Mouse (Mus musculus): ENCODE data around the gene Ccdc28b. TPM values are rescaled to one million over a fixed set of nuclear protein-coding genes. Genes with fewer than 3 reads are reported as not detected.
A peak's percentile ranks its signal among the peaks of the same experiment; 100 is the strongest.

The Ccdc28b gene
- polyA plus RNA-seq, 1 experiment = 20.8 TPM

DNA sequence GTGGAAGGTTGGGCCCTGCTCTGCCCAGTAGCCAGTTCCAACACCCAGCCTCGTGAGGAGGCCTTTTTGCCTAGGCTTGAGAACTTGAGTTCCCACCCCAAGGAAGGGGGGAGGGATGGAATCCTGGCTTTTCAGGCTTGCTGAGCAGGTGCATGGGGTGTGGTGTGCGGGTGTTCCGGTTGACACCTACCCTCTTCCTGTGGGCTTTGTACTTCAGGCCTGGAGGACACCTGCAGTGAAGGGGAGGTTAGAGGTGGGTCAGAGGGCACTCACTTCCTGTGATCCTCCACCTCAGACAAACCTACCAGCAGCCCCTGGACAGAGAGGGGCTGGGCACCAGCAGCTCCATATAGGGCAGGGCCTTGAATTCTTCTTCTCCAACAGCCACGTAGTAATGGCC is 13.7 kb downstream of the Ccdc28b start:
- 61% methylated on average over 4 of the region's 4 CpGs for WGBS
- no peak overlapping the region for H3K27ac ChIP-seq (ENCODE audit: insufficient read depth, low read depth, low read length)
- no peaks in the 10 kb centered on the region for H3K27me3 ChIP-seq (replicated peaks; ENCODE audit: control insufficient read depth, insufficient read depth, low read length)
- no peak for TF ChIP-seq CTCF (conservative IDR thresholded peaks at IDR 0.05; ENCODE audit: insufficient read depth, insufficient read length, low read depth, low read length)
- TF ChIP-seq POLR2A (IDR thresholded peaks at IDR 0.05; ENCODE audit: low read depth, low read length) = no peak
- no peak for DNase-seq
- no peak overlapping the region for H3K4me3 ChIP-seq (ENCODE audit: insufficient read depth, low read depth, low read length)
- no peaks in the 10 kb centered on the region for H3K36me3 ChIP-seq (ENCODE audit: control insufficient read depth, insufficient read depth, low read length)
- no peaks in the 10 kb centered on the region for H3K4me1 ChIP-seq (ENCODE audit: control insufficient read depth, insufficient read depth, low read length)

DNA sequence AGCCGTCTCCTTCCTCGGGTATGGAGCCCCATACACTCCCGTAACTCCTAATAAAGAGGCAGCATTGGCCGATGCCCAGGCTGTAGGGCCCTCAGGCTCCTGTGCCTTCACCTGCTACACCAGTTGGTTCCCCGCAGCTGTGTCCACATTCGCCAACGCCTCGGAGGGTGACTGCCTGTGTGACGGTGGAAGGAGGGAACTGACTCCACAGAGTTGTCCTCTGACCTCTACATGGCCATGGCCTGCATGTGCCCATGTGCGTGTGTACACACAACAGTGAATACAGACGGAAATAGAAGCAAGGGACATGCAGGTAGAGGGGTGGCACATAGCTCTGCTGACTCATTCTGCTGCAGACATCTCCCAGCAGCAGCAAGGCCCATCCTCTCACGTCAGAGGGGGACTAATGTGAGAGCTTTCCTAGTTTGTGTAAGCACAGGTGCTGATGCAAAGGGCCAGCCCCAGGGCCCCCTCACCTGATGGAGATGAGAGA is 14.6 kb downstream of the Ccdc28b start:
- H3K27ac ChIP-seq (ENCODE audit: insufficient read depth, low read depth, low read length) = no peak overlapping the region
- H3K27me3 ChIP-seq (replicated peaks; ENCODE audit: control insufficient read depth, insufficient read depth, low read length) = no peaks in the 10 kb centered on the region
- no peak overlapping the region for H3K4me3 ChIP-seq (ENCODE audit: insufficient read depth, low read depth, low read length)
- no peak for TF ChIP-seq POLR2A (IDR thresholded peaks at IDR 0.05; ENCODE audit: low read depth, low read length)
- TF ChIP-seq CTCF (conservative IDR thresholded peaks at IDR 0.05; ENCODE audit: insufficient read depth, insufficient read length, low read depth, low read length) = no peak
- no peaks in the 10 kb centered on the region for H3K36me3 ChIP-seq (ENCODE audit: control insufficient read depth, insufficient read depth, low read length)
- WGBS = 77% methylated on average over 12 of the region's 12 CpGs
- DNase-seq = no peak
- H3K4me1 ChIP-seq (ENCODE audit: control insufficient read depth, insufficient read depth, low read length) = no peaks in the 10 kb centered on the region

DNA sequence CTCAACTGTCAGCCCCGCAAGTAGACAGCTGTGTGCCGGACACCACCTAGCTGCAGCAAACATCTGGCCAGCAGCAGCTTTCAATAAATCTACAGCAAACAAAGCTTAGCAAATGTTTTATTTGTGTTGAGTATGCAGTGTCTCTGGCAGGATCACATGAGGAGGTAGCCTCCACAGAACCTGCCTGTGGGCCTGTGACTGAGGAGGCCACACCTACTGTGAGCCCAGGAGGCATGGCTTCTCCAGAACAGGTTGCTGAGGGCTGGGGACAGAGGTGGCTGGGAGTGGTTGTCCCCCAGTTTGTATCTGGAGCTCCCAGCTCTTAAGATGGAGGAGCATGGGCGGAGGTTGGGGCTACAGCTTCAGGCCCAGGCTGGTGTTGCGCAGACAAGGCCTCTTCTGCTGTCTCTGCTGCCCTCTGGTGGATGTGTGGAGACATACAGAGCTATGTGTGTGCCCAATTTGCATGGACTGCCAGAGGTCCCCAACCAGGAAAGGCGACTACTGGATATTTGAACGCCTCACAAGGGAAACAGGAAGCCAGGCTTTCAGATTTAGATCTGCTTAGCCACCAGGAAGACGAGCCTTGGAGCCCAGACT is 15.2 kb downstream of the Ccdc28b start:
- Histone ChIP-seq H3K36me3 (ENCODE audit: control insufficient read depth, insufficient read depth, low read length) (no peaks in the 10 kb centered on the region), H3K4me1 (ENCODE audit: control insufficient read depth, insufficient read depth, low read length) (no peaks in the 10 kb centered on the region), H3K27me3 (replicated peaks; ENCODE audit: control insufficient read depth, insufficient read depth, low read length) (no peaks in the 10 kb centered on the region), H3K4me3 (ENCODE audit: insufficient read depth, low read depth, low read length) (no peak overlapping the region), H3K27ac (ENCODE audit: insufficient read depth, low read depth, low read length) (no peak overlapping the region)
- TF ChIP-seq CTCF (conservative IDR thresholded peaks at IDR 0.05; ENCODE audit: insufficient read depth, insufficient read length, low read depth, low read length) = peak; percentile 97
- TF ChIP-seq POLR2A (IDR thresholded peaks at IDR 0.05; ENCODE audit: low read depth, low read length) = no peak
- 29% methylated on average over 7 of the region's 7 CpGs for WGBS
- DNase-seq = peak; percentile 86

DNA sequence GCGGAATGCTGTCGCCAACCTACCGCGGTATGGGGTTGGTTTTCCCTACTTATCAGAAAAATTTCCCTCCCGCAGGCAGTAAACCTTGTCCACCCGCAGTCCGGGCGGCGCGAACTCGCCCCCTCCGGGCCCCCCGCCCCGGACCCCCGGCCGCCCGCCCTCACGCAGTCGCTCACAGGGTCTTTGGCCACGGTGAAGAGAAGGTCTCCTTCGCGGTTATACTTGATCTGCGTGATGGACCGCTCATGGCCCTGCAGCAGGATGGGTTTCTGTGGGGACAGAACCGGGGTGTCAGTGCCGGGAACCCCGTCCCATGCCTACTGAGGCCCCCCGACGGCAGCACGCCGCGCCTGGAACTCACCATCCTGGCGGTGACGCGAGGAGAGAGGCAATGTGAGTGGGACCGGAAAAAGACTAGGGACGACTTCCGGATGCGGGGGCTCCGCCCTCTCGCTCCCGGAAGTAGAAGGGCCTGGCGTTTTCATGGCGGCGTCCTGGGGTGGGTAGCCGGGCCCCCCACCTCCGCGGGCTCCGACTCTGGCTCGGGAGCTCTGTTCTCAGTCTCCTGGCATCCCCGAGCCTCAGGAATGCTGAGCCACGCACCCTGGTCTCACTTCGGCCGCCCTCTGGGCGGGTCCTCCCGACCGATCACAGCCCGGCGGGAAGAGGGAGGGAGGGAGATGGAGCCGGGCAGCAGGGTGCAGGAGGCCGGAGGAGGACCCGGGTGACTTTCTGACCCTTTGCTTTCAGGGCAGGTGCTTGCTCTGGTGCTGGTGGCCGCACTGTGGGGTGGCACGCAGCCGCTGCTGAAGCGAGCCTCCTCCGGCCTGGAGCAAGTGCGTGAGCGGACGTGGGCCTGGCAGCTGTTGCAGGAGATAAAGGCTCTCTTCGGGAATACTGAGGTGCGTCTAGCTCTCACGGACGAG is 23.3 kb downstream of the Ccdc28b start, which contains the start of the genes Eif3i and Tmem234:
Eif3i (minus strand) TSS at position 416 of the 926 bp plus-strand sequence.
Tmem234 (plus strand) TSS at position 436 of the 926 bp plus-strand sequence.
- Histone ChIP-seq H3K4me3 (ENCODE audit: insufficient read depth, low read depth, low read length) (peak within 1 kb of the TSS; percentile 90), H3K27me3 (replicated peaks; ENCODE audit: control insufficient read depth, insufficient read depth, low read length) (no peaks in the 10 kb centered on the region), H3K4me1 (ENCODE audit: control insufficient read depth, insufficient read depth, low read length) (peaks cover 7% of the 10 kb centered on the region; the same call in 1 of the 2 replicates), H3K27ac (ENCODE audit: insufficient read depth, low read depth, low read length) (peak within 1 kb of the TSS; percentile 54; the same call in 1 of the 2 replicates), H3K36me3 (ENCODE audit: control insufficient read depth, insufficient read depth, low read length) (no peaks in the 10 kb centered on the region)
- DNase-seq = peak; percentile 91
- TF ChIP-seq POLR2A (IDR thresholded peaks at IDR 0.05; ENCODE audit: low read depth, low read length) = peak; percentile 64
- TF ChIP-seq CTCF (conservative IDR thresholded peaks at IDR 0.05; ENCODE audit: insufficient read depth, insufficient read length, low read depth, low read length) = 0 out of 2 replicates have a peak, but pooled peaks have one; percentile 3
- under 1% methylated on average over 74 of the region's 74 CpGs for WGBS

DNA sequence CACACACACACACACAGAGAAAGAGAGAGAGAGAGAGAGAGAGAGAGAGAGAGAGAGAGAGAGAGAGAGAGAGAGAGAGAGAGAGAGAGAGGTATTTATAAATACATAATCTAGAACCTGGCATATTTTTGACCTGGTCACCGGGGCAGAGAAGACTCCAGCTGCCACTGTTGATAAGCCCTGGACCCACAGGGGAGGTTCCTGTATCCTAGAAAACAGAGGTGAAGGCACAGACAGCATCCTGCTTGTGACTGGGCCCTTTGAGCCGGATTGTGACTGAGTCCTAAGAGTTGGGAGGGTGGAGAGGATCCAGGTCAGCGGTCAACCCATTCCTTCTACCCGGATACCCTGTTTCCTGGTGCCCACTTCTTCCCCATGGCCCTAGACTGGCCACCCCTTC is 34.9 kb downstream of the Ccdc28b start:
- TF ChIP-seq POLR2A (IDR thresholded peaks at IDR 0.05; ENCODE audit: low read depth, low read length) (no peak), CTCF (conservative IDR thresholded peaks at IDR 0.05; ENCODE audit: insufficient read depth, insufficient read length, low read depth, low read length) (no peak)
- Histone ChIP-seq H3K4me3 (ENCODE audit: insufficient read depth, low read depth, low read length) (no peak overlapping the region), H3K36me3 (ENCODE audit: control insufficient read depth, insufficient read depth, low read length) (peaks cover 4% of the 10 kb centered on the region), H3K27ac (ENCODE audit: insufficient read depth, low read depth, low read length) (no peak overlapping the region), H3K27me3 (replicated peaks; ENCODE audit: control insufficient read depth, insufficient read depth, low read length) (no peaks in the 10 kb centered on the region), H3K4me1 (ENCODE audit: control insufficient read depth, insufficient read depth, low read length) (peaks cover 3% of the 10 kb centered on the region; the same call in 1 of the 2 replicates)
- no peak for DNase-seq
- 67% methylated on average over 4 of the region's 4 CpGs for WGBS

DNA sequence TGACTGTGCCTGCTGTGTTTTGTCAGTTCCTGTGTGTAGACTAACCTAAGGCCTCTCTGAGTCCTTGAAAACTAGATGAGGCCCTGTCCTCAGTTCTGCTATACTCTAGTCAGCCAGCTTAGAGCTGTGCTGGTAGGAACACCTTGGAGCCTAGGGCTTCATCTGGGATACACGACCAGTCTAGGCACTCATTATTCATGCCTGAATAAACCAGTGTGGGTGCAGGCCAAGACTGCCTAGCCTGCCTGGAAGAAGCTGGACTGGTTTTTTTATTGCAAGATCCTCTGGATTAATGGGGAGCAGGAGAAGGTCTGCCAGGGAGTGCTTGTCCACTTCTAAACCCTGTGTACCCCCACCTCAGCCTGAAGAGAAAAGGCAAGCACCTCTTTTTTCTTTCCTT is 36.8 kb downstream of the Ccdc28b start:
- no peak overlapping the region for H3K4me3 ChIP-seq (ENCODE audit: insufficient read depth, low read depth, low read length)
- no peaks in the 10 kb centered on the region for H3K36me3 ChIP-seq (ENCODE audit: control insufficient read depth, insufficient read depth, low read length)
- peak overlapping the region; percentile 34; the same call in 1 of the 2 replicates for H3K27ac ChIP-seq (ENCODE audit: insufficient read depth, low read depth, low read length)
- peak; percentile 80 for DNase-seq
- WGBS = 31% methylated on average over 1 of the region's 1 CpGs
- no peak for TF ChIP-seq POLR2A (IDR thresholded peaks at IDR 0.05; ENCODE audit: low read depth, low read length)
- no peak for TF ChIP-seq CTCF (conservative IDR thresholded peaks at IDR 0.05; ENCODE audit: insufficient read depth, insufficient read length, low read depth, low read length)
- H3K27me3 ChIP-seq (replicated peaks; ENCODE audit: control insufficient read depth, insufficient read depth, low read length) = no peaks in the 10 kb centered on the region
- peaks cover 3% of the 10 kb centered on the region; the same call in 1 of the 2 replicates for H3K4me1 ChIP-seq (ENCODE audit: control insufficient read depth, insufficient read depth, low read length)
